Comparison of ENCODE assay signal across 21 mouse cellular contexts in the genomic region with DNA sequence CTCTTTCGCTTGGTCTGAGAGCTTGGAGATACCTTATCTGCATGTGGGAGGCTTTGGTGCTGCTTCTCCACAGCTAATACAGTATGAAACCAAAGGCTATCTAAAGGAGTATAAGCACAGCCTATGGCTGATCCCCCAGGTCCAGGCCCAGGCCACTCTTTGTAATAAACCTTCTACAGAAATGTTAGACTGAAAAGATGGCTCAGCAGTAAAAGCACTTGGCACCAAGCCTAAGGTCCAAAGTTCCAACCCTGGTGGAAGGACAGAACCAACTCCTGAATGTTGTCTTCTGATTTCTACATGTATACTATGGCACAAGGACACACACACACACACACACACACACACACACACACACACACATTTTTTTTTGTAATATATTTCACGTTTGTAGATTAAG.
DNase-seq lines count a peak whose midpoint lies in the region; ATAC-seq and TF ChIP-seq lines count a peak whose summit lies in the region.
"Had no signal": no experiment of that assay in that cellular context is flagged by ENCODE, and none has a peak within 500 bp of the region (broad histone marks: within the 10 kb centered on the region; RNA-seq: fewer than 3 reads in every experiment).

No protein-coding gene starts in this region.

- peak; percentile 14 for DNase-seq in kidney, adult 11 months
- DNase-seq in kidney, postnatal 10 days = peak; percentile 42
- peak; percentile 4 to 31 for DNase-seq in kidney, postnatal 4 days
- DNase-seq in spleen, adult 18-20 months = no peak
- DNase-seq: adrenal gland, adult 8-10 months; adrenal gland, postnatal 36 days; B cell, adult 2 months; cerebellum, adult 2 months; cerebellum, postnatal 10 days; gastrocnemius, postnatal 25 days had no signal

- no peak overlapping the region for H3K4me2 ChIP-seq in kidney, embryonic 14.5 days (replicated peaks; ENCODE audit: low read depth, low read length)
- H3K4me2 ChIP-seq in intestine, postnatal 0 days (replicated peaks; ENCODE audit: low read depth) = no peak overlapping the region
- H3K4me2 ChIP-seq: forebrain, embryonic 15.5 days; heart, embryonic 12.5 days had no signal

- no peak overlapping the region for H3K27ac ChIP-seq in kidney, embryonic 14.5 days (ENCODE audit: low read depth, low read length)
- H3K27ac ChIP-seq in intestine, postnatal 0 days (ENCODE audit: low read depth, low read length) = no peak overlapping the region
- H3K27ac ChIP-seq: embryonic facial prominence, embryonic 10.5 days; forebrain, embryonic 10.5 days; forebrain, embryonic 15.5 days; hindbrain, embryonic 10.5 days had no signal

- TF ChIP-seq CTCF in intestine, postnatal 0 days (IDR thresholded peaks at IDR 0.05; ENCODE audit: low read depth) = no peak

- H3K27me3 ChIP-seq in kidney, embryonic 14.5 days (ENCODE audit: control insufficient read depth, insufficient read depth, low read length) = no peaks in the 10 kb centered on the region
- H3K27me3 ChIP-seq in intestine, postnatal 0 days (replicated peaks; ENCODE audit: control insufficient read depth, insufficient read depth, low read length) = no peaks in the 10 kb centered on the region
- H3K27me3 ChIP-seq: forebrain, embryonic 15.5 days; heart, embryonic 12.5 days had no signal

- no peaks in the 10 kb centered on the region for H3K36me3 ChIP-seq in kidney, embryonic 14.5 days (ENCODE audit: control insufficient read depth, insufficient read depth, low read length)
- no peaks in the 10 kb centered on the region for H3K36me3 ChIP-seq in intestine, postnatal 0 days (ENCODE audit: control insufficient read depth, insufficient read depth)
- H3K36me3 ChIP-seq: embryonic facial prominence, embryonic 10.5 days; forebrain, embryonic 10.5 days; forebrain, embryonic 15.5 days; G1E; heart, embryonic 12.5 days; hindbrain, embryonic 10.5 days had no signal

- no peaks in the 10 kb centered on the region for H3K4me1 ChIP-seq in kidney, embryonic 14.5 days (ENCODE audit: control insufficient read depth, insufficient read depth, low read length)
- no peaks in the 10 kb centered on the region for H3K4me1 ChIP-seq in intestine, postnatal 0 days (replicated peaks; ENCODE audit: control insufficient read depth, insufficient read depth, low read length)
- H3K4me1 ChIP-seq: embryonic facial prominence, embryonic 10.5 days; forebrain, embryonic 15.5 days; heart, embryonic 12.5 days; hindbrain, embryonic 10.5 days had no signal

- H3K4me3 ChIP-seq in kidney, embryonic 14.5 days (ENCODE audit: low read length) = no peak overlapping the region
- no peak overlapping the region for H3K4me3 ChIP-seq in intestine, postnatal 0 days (ENCODE audit: low read depth, low read length)
- H3K4me3 ChIP-seq: embryonic facial prominence, embryonic 10.5 days; erythroblast, embryonic 14.5 days; forebrain, embryonic 10.5 days; forebrain, embryonic 15.5 days; heart, embryonic 12.5 days; hindbrain, embryonic 10.5 days had no signal

- H3K9ac ChIP-seq in kidney, embryonic 14.5 days (ENCODE audit: low read depth, low read length) = no peak overlapping the region
- no peak overlapping the region for H3K9ac ChIP-seq in intestine, postnatal 0 days (ENCODE audit: low read depth, low read length)
- H3K9ac ChIP-seq: forebrain, embryonic 15.5 days; heart, embryonic 12.5 days had no signal

- WGBS in kidney, embryonic 14.5 days = 96% methylated on average over 2 of the region's 2 CpGs
- WGBS in intestine, postnatal 0 days = 65% methylated on average over 2 of the region's 2 CpGs

- ATAC-seq in kidney, embryonic 14.5 days (ENCODE audit: low FRiP score, low TSS enrichment) = no peak
- ATAC-seq in intestine, postnatal 0 days = peak; percentile 71
- ATAC-seq in erythroblast, adult 5-6 weeks (replicated peaks; ENCODE audit: low FRiP score, poor library complexity, severe bottlenecking) = no peak
- ATAC-seq: CD4-positive, CD25-positive, alpha-beta regulatory T cell, adult 4 months; forebrain, embryonic 15.5 days had no signal

- no peaks in the 10 kb centered on the region for H3K9me3 ChIP-seq in kidney, embryonic 14.5 days (ENCODE audit: control insufficient read depth, low read length)
- no peaks in the 10 kb centered on the region for H3K9me3 ChIP-seq in intestine, postnatal 0 days (ENCODE audit: control insufficient read depth)
- H3K9me3 ChIP-seq: embryonic facial prominence, embryonic 10.5 days; forebrain, embryonic 10.5 days; forebrain, embryonic 15.5 days; heart, embryonic 12.5 days; hindbrain, embryonic 10.5 days had no signal

Comparison
In these comparisons a context has a peak if more than half of its experiments do, and no peak if none do; other contexts are left out.
1. DNase-seq: peak in kidney, adult 11 months (single experiment), kidney, postnatal 10 days (single experiment) and kidney, postnatal 4 days (2 of 2); none in spleen, adult 18-20 months (0 of 2).